In the genomic region with DNA sequence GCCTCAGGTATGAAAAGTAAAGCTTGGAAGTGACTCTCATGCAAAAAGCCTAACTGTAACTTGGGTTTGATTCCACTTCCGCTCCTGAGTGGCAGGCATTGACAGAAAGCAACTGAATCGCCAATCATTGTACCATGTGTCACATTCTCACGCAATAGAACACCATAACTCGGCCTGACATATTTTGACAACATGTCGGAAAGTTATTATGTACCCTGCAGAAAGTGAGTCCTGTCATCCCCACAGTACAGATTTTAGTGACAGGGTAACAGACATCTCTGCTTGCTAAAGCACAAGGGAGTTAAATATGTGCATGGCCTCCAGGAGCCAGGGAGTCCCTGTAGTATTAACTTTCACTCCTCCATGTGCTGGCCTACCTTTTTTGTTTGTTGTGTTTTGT, we compare ENCODE assay signal across 23 mouse cellular contexts.
A peak's percentile ranks its signal among the peaks of the same experiment; 100 is the strongest.
DNase-seq lines count a peak whose midpoint lies in the region; ATAC-seq and TF ChIP-seq lines count a peak whose summit lies in the region.
"Had no signal": no experiment of that assay in that cellular context is flagged by ENCODE, and none has a peak within 500 bp of the region (broad histone marks: within the 10 kb centered on the region; RNA-seq: fewer than 3 reads in every experiment).

No protein-coding gene starts in this region.

- H3K79me2 ChIP-seq in liver, adult 2 months (ENCODE audit: control insufficient read depth, insufficient read depth, low read length): no peaks in the 10 kb centered on the region

- TF ChIP-seq CTCF in liver, adult 2 months (IDR thresholded peaks at IDR 0.05; ENCODE audit: low read depth, low read length): no peak
- no peak for TF ChIP-seq CTCF in liver, postnatal 0 days (IDR thresholded peaks at IDR 0.05; ENCODE audit: low read depth)

- ATAC-seq in embryonic facial prominence, embryonic 11.5 days (replicated peaks; ENCODE audit: insufficient number of reproducible peaks, low FRiP score, low TSS enrichment, low read depth): no peak
- ATAC-seq in liver, postnatal 0 days: no peak
- peak; percentile 88 for ATAC-seq in forebrain, embryonic 14.5 days
- ATAC-seq in midbrain, embryonic 16.5 days: peak; percentile 84
- no peak for ATAC-seq in CD4-positive, CD25-positive, alpha-beta regulatory T cell, adult 4 months
- ATAC-seq: intestine, postnatal 0 days had no signal

- intact Hi-C loops in left cerebral cortex, postnatal 10 days (cut with DNase I): no loop called here

- H3K4me2 ChIP-seq in embryonic facial prominence, embryonic 11.5 days (ENCODE audit: low read depth, low read length): no peak overlapping the region
- no peak overlapping the region for H3K4me2 ChIP-seq in liver, postnatal 0 days (ENCODE audit: low read depth, low read length)
- H3K4me2 ChIP-seq in forebrain, embryonic 14.5 days (ENCODE audit: low read length): no peak overlapping the region
- H3K4me2 ChIP-seq in midbrain, embryonic 16.5 days (ENCODE audit: low read length): no peak overlapping the region
- H3K4me2 ChIP-seq: heart, embryonic 13.5 days; limb, embryonic 13.5 days; liver, embryonic 13.5 days; lung, embryonic 14.5 days; neural tube, embryonic 15.5 days had no signal

- WGBS in embryonic facial prominence, embryonic 11.5 days: 75% methylated on average over 5 of the region's 5 CpGs
- 85% methylated on average over 5 of the region's 5 CpGs for WGBS in embryonic facial prominence, embryonic 10.5 days
- 74% methylated on average over 5 of the region's 5 CpGs for WGBS in liver, adult 2 months
- 73% methylated on average over 5 of the region's 5 CpGs for WGBS in liver, postnatal 0 days (ENCODE audit: insufficient replicate concordance)
- WGBS in forebrain, embryonic 14.5 days: 69% methylated on average over 5 of the region's 5 CpGs
- WGBS in midbrain, embryonic 16.5 days: 63% methylated on average over 5 of the region's 5 CpGs

- H3K4me3 ChIP-seq in embryonic facial prominence, embryonic 11.5 days (ENCODE audit: low read depth, low read length): no peak overlapping the region
- H3K4me3 ChIP-seq in embryonic facial prominence, embryonic 10.5 days: no peak overlapping the region
- H3K4me3 ChIP-seq in liver, adult 2 months (ENCODE audit: insufficient read depth, low read depth, low read length): no peak overlapping the region
- H3K4me3 ChIP-seq in liver, postnatal 0 days (ENCODE audit: low read depth, low read length): no peak overlapping the region
- no peak overlapping the region for H3K4me3 ChIP-seq in forebrain, embryonic 14.5 days (ENCODE audit: low read depth, low read length)
- no peak overlapping the region for H3K4me3 ChIP-seq in midbrain, embryonic 16.5 days (ENCODE audit: low read depth, low read length)
- H3K4me3 ChIP-seq: heart, adult 2 months; heart, embryonic 13.5 days; limb, embryonic 13.5 days; liver, embryonic 13.5 days; myocyte; neural tube, embryonic 15.5 days had no signal

- no peaks in the 10 kb centered on the region for H3K9me3 ChIP-seq in embryonic facial prominence, embryonic 11.5 days (replicated peaks; ENCODE audit: control insufficient read depth, low read length)
- H3K9me3 ChIP-seq in embryonic facial prominence, embryonic 10.5 days: 0 out of 2 replicates have a peak, but pooled peaks cover 1% of the 10 kb centered on the region
- no peaks in the 10 kb centered on the region for H3K9me3 ChIP-seq in liver, postnatal 0 days (ENCODE audit: low read length)
- H3K9me3 ChIP-seq in forebrain, embryonic 14.5 days (replicated peaks; ENCODE audit: control insufficient read depth, low read length): no peaks in the 10 kb centered on the region
- no peaks in the 10 kb centered on the region for H3K9me3 ChIP-seq in midbrain, embryonic 16.5 days (replicated peaks; ENCODE audit: control insufficient read depth, low read length, poor library complexity, severe bottlenecking)
- H3K9me3 ChIP-seq: heart, embryonic 13.5 days; limb, embryonic 13.5 days; liver, embryonic 13.5 days; neural tube, embryonic 15.5 days had no signal

- no peaks in the 10 kb centered on the region for H3K36me3 ChIP-seq in embryonic facial prominence, embryonic 11.5 days (replicated peaks; ENCODE audit: control insufficient read depth, insufficient read depth, low read depth, low read length)
- no peaks in the 10 kb centered on the region for H3K36me3 ChIP-seq in embryonic facial prominence, embryonic 10.5 days (replicated peaks)
- H3K36me3 ChIP-seq in liver, adult 2 months (ENCODE audit: control insufficient read depth, insufficient read depth, low read length): no peaks in the 10 kb centered on the region
- H3K36me3 ChIP-seq in liver, postnatal 0 days (replicated peaks; ENCODE audit: insufficient read depth, low read length): no peaks in the 10 kb centered on the region
- no peaks in the 10 kb centered on the region for H3K36me3 ChIP-seq in forebrain, embryonic 14.5 days (ENCODE audit: control insufficient read depth, insufficient read depth, low read length)
- no peaks in the 10 kb centered on the region for H3K36me3 ChIP-seq in midbrain, embryonic 16.5 days (ENCODE audit: control insufficient read depth, insufficient read depth, low read length)
- H3K36me3 ChIP-seq: heart, embryonic 13.5 days; limb, embryonic 13.5 days; liver, embryonic 13.5 days; neural tube, embryonic 15.5 days had no signal

- H3K27ac ChIP-seq in embryonic facial prominence, embryonic 11.5 days (replicated peaks; ENCODE audit: low read depth, low read length): no peak overlapping the region
- H3K27ac ChIP-seq in embryonic facial prominence, embryonic 10.5 days (replicated peaks): no peak overlapping the region
- H3K27ac ChIP-seq in liver, adult 2 months (replicated peaks; ENCODE audit: insufficient read depth, low read depth, low read length): no peak overlapping the region
- H3K27ac ChIP-seq in liver, postnatal 0 days (ENCODE audit: low read depth): no peak overlapping the region
- H3K27ac ChIP-seq in forebrain, embryonic 14.5 days (ENCODE audit: low read depth, low read length): no peak overlapping the region
- no peak overlapping the region for H3K27ac ChIP-seq in midbrain, embryonic 16.5 days (ENCODE audit: low read length)
- H3K27ac ChIP-seq: heart, adult 2 months; heart, embryonic 13.5 days; limb, embryonic 13.5 days; liver, embryonic 13.5 days; neural tube, embryonic 15.5 days had no signal

- H3K27me3 ChIP-seq in embryonic facial prominence, embryonic 11.5 days (ENCODE audit: control insufficient read depth, insufficient read depth, low read length): no peaks in the 10 kb centered on the region
- H3K27me3 ChIP-seq in embryonic facial prominence, embryonic 10.5 days (replicated peaks; ENCODE audit: low read depth, poor library complexity, severe bottlenecking): no peaks in the 10 kb centered on the region
- H3K27me3 ChIP-seq in liver, adult 2 months (ENCODE audit: control insufficient read depth, insufficient read depth, low read length): no peaks in the 10 kb centered on the region
- H3K27me3 ChIP-seq in liver, postnatal 0 days (ENCODE audit: insufficient read depth, low read length): no peaks in the 10 kb centered on the region
- H3K27me3 ChIP-seq in forebrain, embryonic 14.5 days (replicated peaks; ENCODE audit: control insufficient read depth, insufficient read depth, low read length): no peaks in the 10 kb centered on the region
- no peaks in the 10 kb centered on the region for H3K27me3 ChIP-seq in midbrain, embryonic 16.5 days (ENCODE audit: control insufficient read depth, insufficient read depth, low read depth, low read length)
- H3K27me3 ChIP-seq: heart, embryonic 13.5 days; limb, embryonic 13.5 days; liver, embryonic 13.5 days; neural tube, embryonic 15.5 days had no signal

- DNase-seq in embryonic facial prominence, embryonic 11.5 days (ENCODE audit: low spot score): peak; percentile 3
- DNase-seq in embryonic facial prominence, embryonic 10.5 days (ENCODE audit: low spot score): no peak
- peak; percentile 5 for DNase-seq in liver, adult 2 months (ENCODE audit: extremely low read depth, low read depth, low spot score)
- DNase-seq in liver, postnatal 0 days: no peak
- DNase-seq in forebrain, embryonic 14.5 days (ENCODE audit: low spot score): peak; percentile 72
- DNase-seq in left cerebral cortex, postnatal 10 days (ENCODE audit: extremely low spot score in 1 of 2, low spot score in 2 of 2): no peak
- DNase-seq: adrenal gland, postnatal 14 days; cerebellum, postnatal 10 days; gastrocnemius, postnatal 25 days; heart, adult 2 months; heart, postnatal 14 days; kidney, postnatal 25 days; liver, embryonic 13.5 days; lung, embryonic 14.5 days; thymus, adult 18-20 months; thymus, postnatal 36 days had no signal

- no peak overlapping the region for H3K9ac ChIP-seq in embryonic facial prominence, embryonic 11.5 days (replicated peaks; ENCODE audit: low read length)
- H3K9ac ChIP-seq in liver, adult 2 months (ENCODE audit: low read depth, low read length): no peak overlapping the region
- no peak overlapping the region for H3K9ac ChIP-seq in liver, postnatal 0 days (replicated peaks)
- no peak overlapping the region for H3K9ac ChIP-seq in forebrain, embryonic 14.5 days (ENCODE audit: low read length)
- H3K9ac ChIP-seq in midbrain, embryonic 16.5 days (ENCODE audit: low read depth, low read length): no peak overlapping the region
- H3K9ac ChIP-seq: heart, embryonic 13.5 days; limb, embryonic 13.5 days; liver, embryonic 13.5 days; lung, embryonic 14.5 days; neural tube, embryonic 15.5 days had no signal

- TF ChIP-seq EP300 in liver, postnatal 0 days (IDR thresholded peaks at IDR 0.05; ENCODE audit: low read depth): no peak

- no peak for TF ChIP-seq POLR2A in liver, adult 2 months (IDR thresholded peaks at IDR 0.05; ENCODE audit: extremely low read depth, insufficient read depth, low read length)

- no peaks in the 10 kb centered on the region for H3K4me1 ChIP-seq in embryonic facial prominence, embryonic 11.5 days (ENCODE audit: control insufficient read depth, insufficient read depth, low read length)
- H3K4me1 ChIP-seq in embryonic facial prominence, embryonic 10.5 days: no peaks in the 10 kb centered on the region
- peaks cover 5% of the 10 kb centered on the region; the same call in 1 of the 2 replicates for H3K4me1 ChIP-seq in liver, adult 2 months (ENCODE audit: control insufficient read depth, insufficient read depth, low read length)
- no peaks in the 10 kb centered on the region for H3K4me1 ChIP-seq in liver, postnatal 0 days (ENCODE audit: insufficient read depth)
- H3K4me1 ChIP-seq in forebrain, embryonic 14.5 days (ENCODE audit: control insufficient read depth, insufficient read depth, low read length): peaks cover 3% of the 10 kb centered on the region; the same call in 1 of the 2 replicates
- no peaks in the 10 kb centered on the region; the same call in 1 of the 2 replicates for H3K4me1 ChIP-seq in midbrain, embryonic 16.5 days (ENCODE audit: control insufficient read depth, insufficient read depth, low read length)
- H3K4me1 ChIP-seq: heart, embryonic 13.5 days; limb, embryonic 13.5 days; liver, embryonic 13.5 days; neural tube, embryonic 15.5 days had no signal

Comparison
In these comparisons a context has a peak if more than half of its experiments do, and no peak if none do; other contexts are left out.
1. DNase-seq: peak in embryonic facial prominence, embryonic 11.5 days (single experiment), liver, adult 2 months (single experiment) and forebrain, embryonic 14.5 days (single experiment); none in embryonic facial prominence, embryonic 10.5 days (single experiment), liver, postnatal 0 days (single experiment) and left cerebral cortex, postnatal 10 days (0 of 2).
2. ATAC-seq: peak in forebrain, embryonic 14.5 days (single experiment) and midbrain, embryonic 16.5 days (single experiment); none in embryonic facial prominence, embryonic 11.5 days (single experiment), liver, postnatal 0 days (single experiment) and CD4-positive, CD25-positive, alpha-beta regulatory T cell, adult 4 months (single experiment).